Mouse (Mus musculus) liver, embryonic 11.5 days (tissue): Measurements from ENCODE around the gene Tmem115. TPM values are rescaled to one million over a fixed set of nuclear protein-coding genes. Genes with fewer than 3 reads are reported as not detected.

Experiments used
- ATAC-seq: fragments of 200-750 bp; cut with Nextera tagmentation; replicated peaks from 2 replicates; pipeline ENCODE4 v1.8.0; 2017; ENCODE audit warnings: moderate number of reproducible peaks, mild to moderate bottlenecking, moderate TSS enrichment, moderate library complexity; ENCODE audit not compliant: low FRiP score
- DNase-seq: peaks from one replicate; pipeline ENCODE4 v3.0.0-alpha.2; 2017; ENCODE audit warnings: low spot score
- H3K27ac ChIP-seq: fragments of 300-500 bp; sonication (generic); 2 replicates; pipeline ENCODE4 v1.5.1; 2014; ENCODE audit warnings: mild to moderate bottlenecking, low read depth, low read length, control low read depth
- H3K27me3 ChIP-seq: fragments of 300-500 bp; sonication (generic); replicated peaks from 2 replicates; pipeline ENCODE4 v1.6.1; 2014; ENCODE audit warnings: low read length, mixed read lengths; ENCODE audit not compliant: control insufficient read depth, insufficient read depth
- H3K36me3 ChIP-seq: fragments of 300-500 bp; sonication (generic); 2 replicates; pipeline ENCODE4 v1.6.1; 2014; ENCODE audit warnings: mild to moderate bottlenecking, low read length, moderate library complexity, mixed read lengths; ENCODE audit not compliant: control insufficient read depth, insufficient read depth
- H3K4me1 ChIP-seq: fragments of 300-500 bp; sonication (generic); replicated peaks from 2 replicates; pipeline ENCODE4 v1.6.1; 2014; ENCODE audit warnings: low read length, mixed read lengths; ENCODE audit not compliant: control insufficient read depth, insufficient read depth
- H3K4me2 ChIP-seq: fragments of 300-500 bp; sonication (generic); 2 replicates; pipeline ENCODE4 v1.6.1; 2014; ENCODE audit warnings: mild to moderate bottlenecking, control low read depth, moderate library complexity
- H3K4me3 ChIP-seq: fragments of 300-500 bp; sonication (generic); 2 replicates; pipeline ENCODE4 v1.5.1; 2014; ENCODE audit warnings: low read depth, low read length, control low read depth
- H3K9ac ChIP-seq: fragments of 300-500 bp; sonication (generic); 2 replicates; pipeline ENCODE4 v1.6.1; 2014; ENCODE audit warnings: low read depth, low read length, control low read depth
- H3K9me3 ChIP-seq: fragments of 300-500 bp; sonication (generic); 2 replicates; pipeline ENCODE4 v1.6.1; 2016; ENCODE audit warnings: low read length, inconsistent platforms, mixed read lengths; ENCODE audit not compliant: control insufficient read depth
- WGBS: fragments of 180-500 bp; shearing (Covaris S2); extraction: QIAGEN DNeasy Blood & Tissue Kit; methylation state at CpG from one replicate; pipeline ENCODE4 v1.1.7; 2014; 5-methylcytosine and 5-hydroxymethylcytosine counted together
- polyA plus RNA-seq: library from polyadenylated mRNA; unstranded; fragments of >200 nt; fragmentation: Nextera tagmentation; extraction: Ambion mirVana; gene quantifications from 2 replicates; pipeline ENCODE4 v1.2.1, GENCODE M21; 2014

The Tmem115 gene
- polyA plus RNA-seq, 1 experiment from 2014 or later = 35.4 TPM

DNA sequence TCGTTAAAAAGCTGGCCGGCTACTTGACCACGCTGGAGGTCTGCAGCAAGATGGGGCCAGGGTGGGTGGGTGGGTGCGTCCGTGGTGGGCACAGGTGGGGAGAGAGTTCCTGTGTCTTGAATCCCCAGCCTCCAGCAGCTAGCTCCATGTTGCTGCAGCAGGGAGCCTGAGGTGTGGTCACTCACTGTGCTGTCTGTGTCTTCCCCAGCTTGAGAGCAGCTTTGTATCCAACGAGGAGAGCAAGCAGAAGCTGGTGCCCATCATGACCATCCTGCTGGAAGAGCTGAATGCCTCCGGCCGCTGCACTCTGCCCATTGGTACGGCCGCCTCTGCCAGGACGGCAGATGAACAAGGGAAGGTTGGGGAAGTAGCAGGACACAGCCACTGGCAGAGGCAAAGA, 9.6 kb downstream of the Tmem115 start:
- Histone ChIP-seq H3K27me3 (0 out of 2 replicates have a peak, but pooled peaks cover under 1% of the 10 kb centered on the region), H3K36me3 (peaks cover 24% of the 10 kb centered on the region), H3K9ac (no peak overlapping the region), H3K4me3 (0 out of 2 replicates have a peak overlapping the region, but pooled peaks have one; percentile 74), H3K9me3 (no peaks in the 10 kb centered on the region), H3K4me2 (peak overlapping the region; percentile 97; the same call in 1 of the 2 replicates), H3K27ac (no peak overlapping the region), H3K4me1 (peaks cover 20% of the 10 kb centered on the region)
- ATAC-seq = no peak
- DNase-seq = no peak
- WGBS = 84% methylated on average over 11 of the region's 11 CpGs

- no peaks in the 10 kb centered on the region for H3K9me3 ChIP-seq
- H3K9ac ChIP-seq = no peak overlapping the region
- peaks cover 20% of the 10 kb centered on the region for H3K4me1 ChIP-seq
- no peak overlapping the region for H3K4me2 ChIP-seq
- H3K4me3 ChIP-seq = no peak overlapping the region
- no peak for DNase-seq
- 94% methylated on average over 17 of the region's 17 CpGs for WGBS
- no peak overlapping the region for H3K27ac ChIP-seq
- peaks cover 15% of the 10 kb centered on the region for H3K36me3 ChIP-seq
- no peak for ATAC-seq
- peaks cover 6% of the 10 kb centered on the region; the same call in 1 of the 2 replicates for H3K27me3 ChIP-seq
Observed at GRCm38 (mm10) chr9:107544196-107544700, 10.5 kb downstream of the Tmem115 start.

- no peak for ATAC-seq
- Histone ChIP-seq H3K27me3 (peaks cover 7% of the 10 kb centered on the region; the same call in 1 of the 2 replicates), H3K4me1 (peaks cover 20% of the 10 kb centered on the region), H3K4me2 (no peak overlapping the region), H3K36me3 (peaks cover 12% of the 10 kb centered on the region; the same call in 1 of the 2 replicates), H3K9me3 (no peaks in the 10 kb centered on the region), H3K4me3 (no peak overlapping the region), H3K27ac (no peak overlapping the region), H3K9ac (no peak overlapping the region)
- no peak for DNase-seq
- WGBS = 92% methylated on average over 12 of the region's 12 CpGs
Observed at GRCm38 (mm10) chr9:107544729-107545128, 11.0 kb downstream of the Tmem115 start.

GRCm38 (mm10) chr9:107545199-107545598, 11.5 kb downstream of the Tmem115 start:
- Histone ChIP-seq H3K36me3 (peaks cover 8% of the 10 kb centered on the region; the same call in 1 of the 2 replicates), H3K4me1 (peaks cover 17% of the 10 kb centered on the region), H3K27ac (no peak overlapping the region), H3K9ac (no peak overlapping the region), H3K4me3 (no peak overlapping the region), H3K4me2 (no peak overlapping the region), H3K9me3 (no peaks in the 10 kb centered on the region), H3K27me3 (peaks cover 7% of the 10 kb centered on the region; the same call in 1 of the 2 replicates)
- WGBS = 85% methylated on average over 10 of the region's 10 CpGs
- no peak for ATAC-seq
- DNase-seq = no peak

DNA sequence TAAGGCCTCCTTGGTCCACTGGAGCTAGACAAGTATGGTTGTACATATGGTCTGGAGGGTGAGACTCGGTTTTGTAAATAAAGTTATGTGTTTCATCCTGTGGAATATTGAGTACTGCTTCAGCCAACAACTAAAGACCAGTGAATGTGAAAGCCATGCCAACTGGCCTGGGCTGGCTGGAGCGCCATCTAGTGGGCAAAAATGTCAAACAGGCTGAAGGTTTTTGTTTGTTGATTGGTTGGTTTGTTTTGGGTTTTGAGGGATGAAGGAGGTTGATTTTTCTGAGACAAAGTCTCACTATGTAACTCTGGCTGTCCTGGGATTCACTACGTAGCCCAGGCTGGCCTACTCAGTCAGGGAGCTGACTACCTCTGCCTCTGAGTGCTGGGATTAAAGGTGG, 11.9 kb downstream of the Tmem115 start:
- DNase-seq = peak; percentile 71
- peaks cover 8% of the 10 kb centered on the region; the same call in 1 of the 2 replicates for H3K36me3 ChIP-seq
- H3K27ac ChIP-seq = no peak overlapping the region
- H3K4me3 ChIP-seq = no peak overlapping the region
- H3K9me3 ChIP-seq = no peaks in the 10 kb centered on the region
- peaks cover 7% of the 10 kb centered on the region; the same call in 1 of the 2 replicates for H3K27me3 ChIP-seq
- H3K9ac ChIP-seq = no peak overlapping the region
- H3K4me2 ChIP-seq = no peak overlapping the region
- H3K4me1 ChIP-seq = peaks cover 19% of the 10 kb centered on the region
- no peak for ATAC-seq
- WGBS = 8% methylated on average over 3 of the region's 3 CpGs

- H3K9me3 ChIP-seq = no peaks in the 10 kb centered on the region
- peak within 1 kb of the TSS; percentile 18; the same call in 1 of the 2 replicates for H3K4me3 ChIP-seq
- peaks cover 29% of the 10 kb centered on the region for H3K4me1 ChIP-seq
- H3K4me2 ChIP-seq = peak within 1 kb of the TSS; percentile 54
- H3K9ac ChIP-seq = no peak within 1 kb of the TSS
- H3K36me3 ChIP-seq = peaks cover 8% of the 10 kb centered on the region; the same call in 1 of the 2 replicates
- ATAC-seq (peak; percentile 70), DNase-seq (peak; percentile 81)
- no peak within 1 kb of the TSS for H3K27ac ChIP-seq
- WGBS = 5% methylated on average over 20 of the region's 20 CpGs
- peaks cover 7% of the 10 kb centered on the region; the same call in 1 of the 2 replicates for H3K27me3 ChIP-seq
Observed at GRCm38 (mm10) chr9:107547026-107547425, 13.3 kb downstream of the Tmem115 start, which contains the start of gene Zmynd10. Zmynd10 (plus strand) TSS chr9:107547298.

GRCm38 (mm10) chr9:107547957-107548356, 14.2 kb downstream of the Tmem115 start:
- no peaks in the 10 kb centered on the region for H3K9me3 ChIP-seq
- H3K4me2 ChIP-seq = no peak overlapping the region
- H3K9ac ChIP-seq = no peak overlapping the region
- peaks cover 33% of the 10 kb centered on the region for H3K4me1 ChIP-seq
- H3K4me3 ChIP-seq = no peak overlapping the region; the same call in 1 of the 2 replicates
- H3K36me3 ChIP-seq = peaks cover 8% of the 10 kb centered on the region; the same call in 1 of the 2 replicates
- DNase-seq = no peak
- no peak for ATAC-seq
- peaks cover 7% of the 10 kb centered on the region; the same call in 1 of the 2 replicates for H3K27me3 ChIP-seq
- H3K27ac ChIP-seq = no peak overlapping the region
- WGBS = 75% methylated on average over 5 of the region's 5 CpGs

DNA sequence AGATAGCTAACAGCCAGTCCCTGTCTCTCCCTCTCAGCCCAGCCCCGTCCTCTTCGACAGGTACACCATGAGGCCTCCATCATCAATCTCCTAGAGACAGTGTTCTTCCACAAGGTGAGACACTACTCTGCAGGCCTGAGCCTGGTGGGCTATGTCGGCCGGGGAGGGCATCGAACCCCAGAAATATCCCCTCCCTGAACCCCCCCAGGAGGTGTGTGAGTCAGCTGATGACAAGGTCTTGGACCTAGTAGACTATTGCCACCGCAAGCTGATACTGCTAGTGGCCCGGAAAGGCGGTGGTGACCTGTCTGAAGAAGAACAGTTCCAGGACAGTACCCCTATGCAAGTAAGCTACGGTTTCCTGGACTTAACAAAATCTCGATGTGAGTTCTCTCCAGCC, 15.1 kb downstream of the Tmem115 start:
- ATAC-seq (no peak), DNase-seq (no peak)
- Histone ChIP-seq H3K27ac (no peak overlapping the region), H3K4me1 (peaks cover 42% of the 10 kb centered on the region), H3K36me3 (peaks cover 8% of the 10 kb centered on the region; the same call in 1 of the 2 replicates), H3K27me3 (peaks cover 7% of the 10 kb centered on the region; the same call in 1 of the 2 replicates), H3K9me3 (no peaks in the 10 kb centered on the region), H3K9ac (no peak overlapping the region), H3K4me3 (no peak overlapping the region), H3K4me2 (no peak overlapping the region)
- 87% methylated on average over 10 of the region's 10 CpGs for WGBS
